Mouse (Mus musculus) limb, embryonic 13.5 days (tissue): ENCODE measurements around the gene Pip4k2b. TPM values are rescaled to one million over a fixed set of nuclear protein-coding genes. Genes with fewer than 3 reads are reported as not detected.

Source experiments
- ATAC-seq: fragments of 200-750 bp; cut with Nextera tagmentation; 2 replicates; pipeline ENCODE4 v1.8.0; 2017; ENCODE audit warnings: low read depth, moderate number of reproducible peaks, moderate TSS enrichment; ENCODE audit not compliant: low FRiP score
- H3K27ac ChIP-seq: fragments of 300-500 bp; sonication (generic); 2 replicates; pipeline ENCODE4 v1.5.1; 2015; ENCODE audit warnings: inconsistent platforms, mild to moderate bottlenecking, moderate library complexity
- H3K27me3 ChIP-seq: fragments of 300-500 bp; sonication (generic); 2 replicates; pipeline ENCODE4 v1.6.1; 2015; ENCODE audit warnings: mild to moderate bottlenecking, inconsistent platforms
- H3K36me3 ChIP-seq: fragments of 300-500 bp; sonication (generic); 2 replicates; pipeline ENCODE4 v1.6.1; 2015; ENCODE audit warnings: inconsistent platforms, mild to moderate bottlenecking, moderate library complexity
- H3K4me1 ChIP-seq: fragments of 300-500 bp; sonication (generic); 2 replicates; pipeline ENCODE4 v1.6.1; 2015; ENCODE audit warnings: inconsistent platforms
- H3K4me2 ChIP-seq: fragments of 300-500 bp; sonication (generic); replicated peaks from 2 replicates; pipeline ENCODE4 v1.6.1; 2015; ENCODE audit warnings: inconsistent platforms, mild to moderate bottlenecking, moderate library complexity
- H3K4me3 ChIP-seq: fragments of 300-500 bp; sonication (generic); 2 replicates; pipeline ENCODE4 v1.5.1; 2015; ENCODE audit warnings: moderate library complexity, mild to moderate bottlenecking, inconsistent platforms
- H3K9ac ChIP-seq: fragments of 300-500 bp; sonication (generic); 2 replicates; pipeline ENCODE4 v1.6.1; 2015; ENCODE audit warnings: mild to moderate bottlenecking, inconsistent platforms
- H3K9me3 ChIP-seq: fragments of 300-500 bp; sonication (generic); 2 replicates; pipeline ENCODE4 v1.6.1; 2016; ENCODE audit warnings: inconsistent platforms
- WGBS: fragments of 180-500 bp; shearing (Covaris S2); methylation state at CpG from one replicate; pipeline ENCODE4 v1.1.7; 2015; 5-methylcytosine and 5-hydroxymethylcytosine counted together
- polyA plus RNA-seq: library from polyadenylated mRNA; unstranded; fragments of >200 nt; fragmentation: Nextera tagmentation; extraction: Ambion mirVana; gene quantifications from 2 replicates; pipeline ENCODE4 v1.2.1, GENCODE M21; 2015

Gene Pip4k2b
- polyA plus RNA-seq, 1 experiment from 2014 or later, result 2.8 TPM

- H3K4me2 ChIP-seq, result no peak overlapping the region
- H3K36me3 ChIP-seq, result peaks cover 51% of the 10 kb centered on the region
- no peak for ATAC-seq
- H3K4me1 ChIP-seq, result peaks cover 26% of the 10 kb centered on the region
- 87% methylated on average over 6 of the region's 6 CpGs for WGBS
- H3K27me3 ChIP-seq, result no peaks in the 10 kb centered on the region
- H3K27ac ChIP-seq, result no peak overlapping the region
- H3K9me3 ChIP-seq, result no peaks in the 10 kb centered on the region
- no peak overlapping the region for H3K9ac ChIP-seq
- no peak overlapping the region for H3K4me3 ChIP-seq
These were observed 60.3 kb downstream of the Pip4k2b start for GRCm38 (mm10) chr11:97684063-97684680.

GRCm38 (mm10) chr11:97682504-97683055 lies 61.9 kb downstream of the Pip4k2b start:
- peaks cover 56% of the 10 kb centered on the region for H3K36me3 ChIP-seq
- H3K27me3 ChIP-seq, result no peaks in the 10 kb centered on the region
- peaks cover 26% of the 10 kb centered on the region for H3K4me1 ChIP-seq
- no peak overlapping the region for H3K27ac ChIP-seq
- ATAC-seq, result no peak
- no peaks in the 10 kb centered on the region for H3K9me3 ChIP-seq
- no peak overlapping the region for H3K4me3 ChIP-seq
- H3K9ac ChIP-seq, result peak overlapping the region; percentile 40; the same call in 1 of the 2 replicates
- no peak overlapping the region for H3K4me2 ChIP-seq
- 77% methylated on average over 6 of the region's 6 CpGs for WGBS

DNA sequence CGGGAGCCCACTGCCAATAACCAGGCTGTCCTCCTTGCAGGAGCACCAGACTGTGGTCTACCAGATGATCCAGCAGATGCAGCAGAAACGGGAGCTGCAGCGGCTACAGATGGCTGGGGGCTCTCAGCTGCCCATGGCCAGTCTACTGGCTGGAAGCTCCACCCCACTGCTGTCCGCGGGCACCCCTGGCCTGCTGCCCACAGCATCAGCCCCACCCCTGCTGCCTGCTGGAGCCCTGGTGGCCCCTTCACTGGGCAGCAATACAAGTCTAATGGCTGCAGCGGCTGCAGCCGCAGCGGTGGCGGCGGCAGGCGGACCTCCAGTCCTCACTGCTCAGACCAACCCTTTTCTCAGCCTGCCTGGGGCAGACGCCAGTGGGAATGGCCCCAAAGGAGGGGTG lies 64.1 kb downstream of the Pip4k2b start:
- Histone ChIP-seq H3K9me3 (no peaks in the 10 kb centered on the region), H3K4me2 (no peak overlapping the region), H3K27ac (no peak overlapping the region), H3K27me3 (no peaks in the 10 kb centered on the region), H3K4me3 (no peak overlapping the region), H3K9ac (no peak overlapping the region), H3K36me3 (peaks cover 77% of the 10 kb centered on the region), H3K4me1 (peaks cover 9% of the 10 kb centered on the region)
- WGBS, result 85% methylated on average over 12 of the region's 12 CpGs
- no peak for ATAC-seq

DNA sequence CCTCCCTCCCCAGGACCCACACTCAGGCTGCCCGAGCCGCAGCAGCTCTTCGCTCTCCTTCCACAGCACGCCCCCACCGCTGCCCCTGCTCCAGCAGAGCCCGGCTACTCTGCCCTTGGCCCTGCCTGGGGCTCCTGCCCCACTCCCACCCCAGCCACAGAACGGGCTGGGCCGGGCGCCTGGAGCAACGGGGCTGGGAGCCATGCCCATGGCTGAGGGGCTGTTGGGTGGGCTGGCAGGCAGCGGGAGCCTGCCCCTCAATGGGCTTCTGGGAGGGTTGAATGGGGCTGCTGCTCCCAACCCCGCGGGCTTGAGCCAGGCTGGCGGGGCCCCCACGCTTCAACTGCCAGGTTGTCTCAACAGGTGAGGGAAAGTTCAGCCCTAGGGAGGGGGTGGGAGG lies 66.2 kb downstream of the Pip4k2b start:
- Histone ChIP-seq H3K36me3 (peaks cover 97% of the 10 kb centered on the region), H3K27ac (no peak overlapping the region), H3K4me1 (no peaks in the 10 kb centered on the region), H3K4me2 (no peak overlapping the region), H3K4me3 (no peak overlapping the region), H3K9ac (no peak overlapping the region), H3K9me3 (no peaks in the 10 kb centered on the region), H3K27me3 (no peaks in the 10 kb centered on the region)
- ATAC-seq, result no peak
- WGBS, result 90% methylated on average over 15 of the region's 15 CpGs

DNA sequence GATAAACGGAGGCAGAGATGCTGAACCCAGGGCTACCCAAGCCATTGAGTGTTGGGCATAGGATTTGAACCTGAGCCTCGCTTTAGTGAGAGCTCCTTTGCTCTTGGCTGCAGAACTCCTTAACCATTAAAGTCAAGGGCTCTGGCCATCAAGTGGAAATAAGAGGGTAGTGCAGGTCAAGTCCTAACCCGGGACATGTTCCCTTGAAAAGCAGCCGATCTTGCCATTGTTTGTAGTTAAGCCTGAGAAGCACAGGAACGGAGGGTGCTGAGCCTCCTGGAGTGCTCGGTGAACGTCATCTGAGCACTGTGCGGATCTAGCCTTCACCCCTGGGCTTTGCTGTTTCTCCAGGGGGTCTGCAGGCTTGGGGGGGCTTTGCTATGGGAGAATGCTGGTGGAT lies 66.7 kb downstream of the Pip4k2b start:
- Histone ChIP-seq H3K9ac (no peak overlapping the region), H3K4me1 (no peaks in the 10 kb centered on the region), H3K9me3 (no peaks in the 10 kb centered on the region), H3K4me2 (no peak overlapping the region), H3K36me3 (peaks cover 98% of the 10 kb centered on the region), H3K27ac (no peak overlapping the region), H3K4me3 (no peak overlapping the region), H3K27me3 (no peaks in the 10 kb centered on the region)
- no peak for ATAC-seq
- 67% methylated on average over 8 of the region's 8 CpGs for WGBS

- H3K4me3 ChIP-seq, result no peak overlapping the region
These were observed 67.1 kb downstream of the Pip4k2b start for GRCm38 (mm10) chr11:97677381-97677780.

DNA sequence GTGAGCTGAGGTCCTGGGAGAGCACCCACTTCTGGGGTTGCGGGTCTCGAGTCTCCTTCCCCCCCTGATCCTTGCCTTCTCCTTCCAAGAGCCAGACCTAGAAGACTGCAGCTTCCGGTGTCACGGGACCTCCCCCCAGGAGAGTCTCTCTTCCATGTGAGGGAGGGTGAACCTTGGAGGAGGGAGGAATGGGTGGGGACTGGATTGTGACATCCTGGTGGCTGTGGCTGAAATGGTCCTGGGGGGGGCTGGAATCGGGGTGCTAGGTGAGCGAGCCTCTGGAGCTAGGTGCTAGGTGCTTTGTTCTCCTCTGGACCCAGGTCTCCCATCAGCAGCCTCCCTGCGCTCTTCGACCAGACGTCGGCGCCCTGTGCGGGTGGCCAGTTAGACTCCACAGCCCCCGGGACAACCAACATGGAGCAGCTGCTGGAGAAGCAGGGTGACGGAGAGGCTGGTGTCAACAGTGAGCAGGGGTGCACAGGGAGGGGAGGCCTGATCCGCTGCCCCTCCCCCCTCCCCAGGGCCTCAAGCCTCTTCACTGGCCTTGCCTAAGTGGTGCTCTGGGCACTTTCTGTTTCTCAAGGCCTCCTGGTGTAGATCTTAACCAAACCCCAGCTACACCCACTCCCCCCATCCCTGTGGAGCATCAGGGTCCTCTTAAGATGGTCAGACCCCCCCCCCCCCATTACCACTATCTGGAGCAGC lies 68.3 kb downstream of the Pip4k2b start:
- 81% methylated on average over 14 of the region's 15 CpGs for WGBS
- no peaks in the 10 kb centered on the region for H3K4me1 ChIP-seq
- no peak overlapping the region for H3K9ac ChIP-seq
- no peaks in the 10 kb centered on the region for H3K9me3 ChIP-seq
- H3K4me2 ChIP-seq, result no peak overlapping the region
- ATAC-seq, result no peak
- no peak overlapping the region for H3K4me3 ChIP-seq
- no peaks in the 10 kb centered on the region for H3K27me3 ChIP-seq
- H3K27ac ChIP-seq, result no peak overlapping the region
- H3K36me3 ChIP-seq, result peaks cover 98% of the 10 kb centered on the region

More at GRCm38 (mm10) chr11:97677381-97677780, 67.1 kb downstream of the Pip4k2b start:
- ATAC-seq, result no peak
- Histone ChIP-seq H3K36me3 (peaks cover 98% of the 10 kb centered on the region), H3K27ac (no peak overlapping the region), H3K9me3 (no peaks in the 10 kb centered on the region), H3K9ac (no peak overlapping the region), H3K4me2 (no peak overlapping the region), H3K4me1 (no peaks in the 10 kb centered on the region), H3K27me3 (no peaks in the 10 kb centered on the region)
- 55% methylated on average over 15 of the region's 15 CpGs for WGBS

- no peak overlapping the region for H3K4me2 ChIP-seq
- H3K4me1 ChIP-seq, result peaks cover 10% of the 10 kb centered on the region; the same call in 1 of the 2 replicates
- ATAC-seq, result no peak
- H3K9ac ChIP-seq, result no peak overlapping the region
- 86% methylated on average over 11 of the region's 11 CpGs for WGBS
- H3K4me3 ChIP-seq, result no peak overlapping the region
- no peaks in the 10 kb centered on the region for H3K27me3 ChIP-seq
- no peaks in the 10 kb centered on the region for H3K9me3 ChIP-seq
- H3K27ac ChIP-seq, result no peak overlapping the region
- peaks cover 100% of the 10 kb centered on the region for H3K36me3 ChIP-seq
These were observed 71.4 kb downstream of the Pip4k2b start for GRCm38 (mm10) chr11:97673148-97673547.

GRCm38 (mm10) chr11:97671177-97671527 lies 73.4 kb downstream of the Pip4k2b start:
- Histone ChIP-seq H3K4me1 (peaks cover 10% of the 10 kb centered on the region; the same call in 1 of the 2 replicates), H3K36me3 (peaks cover 99% of the 10 kb centered on the region), H3K27me3 (no peaks in the 10 kb centered on the region), H3K9me3 (no peaks in the 10 kb centered on the region), H3K9ac (no peak overlapping the region), H3K4me3 (no peak overlapping the region), H3K4me2 (no peak overlapping the region), H3K27ac (no peak overlapping the region)
- WGBS, result 35% methylated on average over 2 of the region's 2 CpGs
- ATAC-seq, result no peak

DNA sequence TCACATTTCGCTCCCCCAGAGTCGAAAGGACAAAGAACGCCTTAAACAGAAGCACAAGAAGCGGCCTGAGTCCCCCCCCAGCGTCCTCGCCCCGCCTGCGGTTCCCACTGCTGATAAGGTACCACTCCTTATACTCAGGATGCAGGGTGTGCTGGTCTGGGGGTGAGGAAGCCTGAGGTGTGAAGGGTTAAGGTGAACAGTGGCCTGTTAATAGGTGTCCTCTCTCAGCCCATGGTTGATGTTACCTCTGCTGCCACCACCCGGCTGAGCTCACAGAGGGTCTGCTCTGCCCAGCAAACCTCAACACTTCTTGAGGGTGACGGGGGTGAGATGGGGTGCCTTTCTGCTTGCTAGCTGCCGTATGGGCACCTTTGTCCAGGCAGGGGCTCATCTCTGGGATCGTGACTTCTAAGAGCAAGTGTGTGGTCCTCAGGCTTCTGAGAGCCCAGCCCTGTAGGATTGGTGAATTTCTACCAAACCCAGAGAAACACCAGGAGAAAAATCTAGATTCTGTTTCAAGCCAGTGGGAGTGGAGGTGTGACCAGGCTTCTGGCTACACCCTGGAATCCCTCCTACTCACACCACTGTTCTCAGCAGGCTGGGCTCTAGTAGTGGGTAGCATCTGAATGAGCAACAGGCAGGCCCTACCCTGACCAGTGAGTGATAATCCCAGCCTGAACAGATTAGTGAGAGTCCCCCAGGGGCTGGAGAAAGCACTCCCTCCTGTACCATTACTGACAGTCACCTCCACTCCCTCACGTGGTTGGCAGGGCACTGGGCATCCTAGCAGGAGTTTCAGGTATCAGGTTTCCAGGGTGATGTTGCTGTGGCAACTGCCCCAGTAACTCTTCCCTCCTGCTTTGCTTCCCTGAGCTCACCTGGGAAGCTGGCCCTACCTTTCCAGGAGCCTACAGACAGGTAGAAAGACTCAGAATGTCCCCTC lies 74.0 kb downstream of the Pip4k2b start:
- H3K4me1 ChIP-seq, result peaks cover 10% of the 10 kb centered on the region; the same call in 1 of the 2 replicates
- H3K9me3 ChIP-seq, result no peaks in the 10 kb centered on the region
- H3K4me2 ChIP-seq, result no peak overlapping the region
- H3K27ac ChIP-seq, result no peak overlapping the region
- H3K4me3 ChIP-seq, result no peak overlapping the region
- ATAC-seq, result no peak
- H3K36me3 ChIP-seq, result peaks cover 99% of the 10 kb centered on the region
- H3K9ac ChIP-seq, result no peak overlapping the region
- 61% methylated on average over 13 of the region's 13 CpGs for WGBS
- H3K27me3 ChIP-seq, result no peaks in the 10 kb centered on the region

GRCm38 (mm10) chr11:97669829-97670228 lies 74.7 kb downstream of the Pip4k2b start:
- Histone ChIP-seq H3K36me3 (peaks cover 95% of the 10 kb centered on the region), H3K9ac (peak overlapping the region; percentile 35; the same call in 1 of the 2 replicates), H3K4me1 (peaks cover 17% of the 10 kb centered on the region), H3K4me3 (no peak overlapping the region), H3K9me3 (no peaks in the 10 kb centered on the region), H3K27ac (no peak overlapping the region), H3K4me2 (no peak overlapping the region), H3K27me3 (no peaks in the 10 kb centered on the region)
- ATAC-seq, result no peak
- WGBS, result 40% methylated on average over 6 of the region's 6 CpGs

- 0 out of 2 replicates have a peak overlapping the region, but pooled peaks have one; percentile 35 for H3K9ac ChIP-seq
- H3K4me1 ChIP-seq, result peaks cover 22% of the 10 kb centered on the region
- no peaks in the 10 kb centered on the region for H3K9me3 ChIP-seq
- peaks cover 90% of the 10 kb centered on the region for H3K36me3 ChIP-seq
- 67% methylated on average over 15 of the region's 15 CpGs for WGBS
- H3K27me3 ChIP-seq, result no peaks in the 10 kb centered on the region
- no peak overlapping the region for H3K27ac ChIP-seq
- no peak overlapping the region for H3K4me2 ChIP-seq
- H3K4me3 ChIP-seq, result no peak overlapping the region
- no peak for ATAC-seq
These were observed 75.2 kb downstream of the Pip4k2b start for GRCm38 (mm10) chr11:97669268-97669667.
